Mouse (Mus musculus): ENCODE data around the gene Bag2.

- no peak for TF ChIP-seq CTCF (IDR thresholded peaks at IDR 0.05; ENCODE audit: low read depth)
- no peak for TF ChIP-seq EP300 (IDR thresholded peaks at IDR 0.05; ENCODE audit: low read depth)
Observed at GRCm38 (mm10) chr1:33765468-33766080, 8.0 kb upstream of the Bag2 start.
